Mouse (Mus musculus) kidney, adult 2 months (tissue): Measurements from ENCODE around the gene Hist2h2ac.

Source experiments
- CTCF ChIP-seq: fragments of 200-500 bp; conservative IDR thresholded peaks from 2 replicates; pipeline ENCODE4 v1.5.1; 2011; ENCODE audit warnings: low read depth, mild to moderate bottlenecking, control low read depth, low read length, moderate library complexity, mixed read lengths; ENCODE audit not compliant: insufficient read depth, insufficient read length
- POLR2A ChIP-seq: fragments of 200-500 bp; IDR thresholded peaks from one replicate; pipeline ENCODE4 v1.6.1; 2011; ENCODE audit warnings: low read depth, low read length, control low read depth

GRCm38 (mm10) chr3:96267541-96267940 lies 46.9 kb upstream of the Hist2h2ac start:
- no peak for TF ChIP-seq CTCF
- no peak for TF ChIP-seq POLR2A
